Mouse (Mus musculus) CD4-positive, CD25-positive, alpha-beta regulatory T cell, adult 4 months (primary cell): ENCODE measurements around the gene Osgep. TPM values are rescaled to one million over a fixed set of nuclear protein-coding genes. Genes with fewer than 3 reads are reported as not detected.
"Not testable (repeated sequence)": the region's sequence is repeated elsewhere in the genome, so short reads cannot be mapped to it uniquely, and the experiment has no call there.

Experiments used
- ATAC-seq: one replicate; pipeline ENCODE4 v1.8.0; 2017
- polyA plus RNA-seq, 2 experiments: library from polyadenylated mRNA; unstranded; fragments of 100-300 nt; shearing (Covaris generic); gene quantifications; one replicate each; pipeline ENCODE4 v1.2.1; 2017

The Osgep gene
- polyA plus RNA-seq: 100 to 1,000 TPM in 1 of 2 experiments, 10 to 100 TPM in 1; 85.3 to 100 TPM

DNA sequence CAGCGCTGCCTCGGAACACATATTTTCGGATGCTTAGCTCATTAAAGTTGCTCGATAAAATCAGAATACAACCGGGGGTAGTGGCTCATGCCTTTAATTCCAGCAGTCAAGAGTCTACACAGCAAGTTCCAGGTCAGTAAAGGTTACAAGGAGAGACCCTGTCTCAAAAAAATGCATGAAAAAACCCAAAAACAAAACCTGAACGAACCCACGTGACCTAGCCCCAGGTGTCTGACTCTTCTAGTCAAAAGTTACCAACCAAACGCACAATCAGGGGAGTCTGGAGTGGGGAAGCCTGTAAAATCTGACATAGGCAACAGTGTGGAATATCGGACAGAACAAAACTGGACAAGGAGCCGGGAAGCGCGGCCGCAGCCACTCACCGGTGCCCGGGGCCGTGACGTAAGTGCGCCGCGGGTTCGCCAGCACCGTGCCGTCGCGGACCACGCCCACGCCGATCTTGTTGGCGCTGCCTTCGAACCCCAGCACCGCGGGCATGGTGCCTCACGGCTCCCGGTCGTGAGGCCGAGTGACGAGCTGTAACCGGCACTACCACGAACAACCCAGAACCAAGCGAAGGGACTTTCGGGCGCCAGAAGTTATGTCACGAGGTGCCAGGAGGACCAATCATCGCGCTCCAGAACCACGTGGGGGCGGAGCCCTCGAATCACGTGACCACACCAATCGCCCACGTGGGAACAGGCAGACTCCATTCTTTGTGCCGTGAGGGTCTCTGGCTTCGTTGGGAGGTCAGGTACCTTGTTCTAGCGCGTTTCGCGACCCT is at the start of gene Osgep, which contains the start of gene Apex1:
TSS of gene Osgep (minus strand) at position 613 of the 784 bp plus-strand sequence.
TSS of gene Apex1 (plus strand) at position 688 of the 784 bp plus-strand sequence.
- peak; percentile 94 for ATAC-seq

DNA sequence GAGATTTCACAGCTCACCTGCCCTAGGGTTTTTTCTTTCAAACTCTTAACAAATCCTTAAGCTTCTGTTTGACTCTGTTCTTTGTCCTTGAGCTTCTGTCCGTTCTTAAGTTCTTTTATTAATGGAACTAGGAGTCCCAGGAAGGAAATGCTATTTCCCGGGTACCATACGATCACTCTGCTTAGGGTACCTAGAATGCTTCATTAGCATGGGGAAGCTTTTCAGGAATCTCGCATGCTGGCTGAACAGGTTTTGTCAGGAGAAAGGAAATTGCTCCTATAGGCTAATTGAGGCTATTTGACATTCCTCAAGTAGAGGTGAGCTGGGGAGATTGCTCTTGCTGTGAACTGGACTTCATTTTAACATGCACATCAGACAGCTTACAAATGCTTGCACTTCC is 49.0 kb upstream of the Osgep start:
- ATAC-seq: no peak

DNA sequence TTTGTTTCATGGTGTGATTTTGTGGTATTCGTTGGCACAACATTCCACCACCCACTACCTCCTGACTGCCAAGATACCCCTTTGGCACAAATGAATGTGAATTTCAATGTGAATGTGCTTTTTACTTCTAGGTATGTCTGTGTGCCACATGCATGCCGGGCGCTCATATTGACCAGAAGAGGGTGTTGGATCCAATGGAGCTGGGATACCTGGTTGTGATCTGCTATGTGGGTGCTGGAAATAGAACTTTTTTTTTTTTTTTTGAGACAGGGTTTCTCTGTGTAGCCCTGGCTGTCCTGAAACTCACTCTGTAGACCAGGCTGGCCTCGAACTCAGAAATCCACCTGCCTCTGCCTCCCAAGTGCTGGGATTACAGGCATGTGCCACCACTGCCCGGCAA is 48.4 kb upstream of the Osgep start:
- not testable (repeated sequence) for ATAC-seq

DNA sequence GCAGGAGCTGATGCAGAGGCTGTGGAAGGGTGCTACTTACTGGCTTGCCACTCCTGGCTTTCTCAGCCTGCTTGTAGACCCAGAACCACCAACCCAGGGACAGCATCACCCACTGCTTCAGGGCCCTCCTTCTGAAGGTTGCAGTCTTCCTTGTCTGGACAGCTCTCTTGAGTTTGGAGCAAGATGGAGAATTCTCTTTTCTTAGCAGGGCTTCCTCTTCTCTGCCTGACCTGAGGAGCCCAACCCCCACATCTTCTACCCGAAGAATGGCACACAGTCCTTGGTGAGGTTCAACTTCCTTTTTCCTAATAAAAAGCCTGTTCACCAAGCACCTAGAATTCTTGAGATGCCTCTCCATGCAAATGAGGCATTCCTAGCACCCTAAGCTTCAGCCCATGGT is 46.1 kb upstream of the Osgep start:
- no peak for ATAC-seq

DNA sequence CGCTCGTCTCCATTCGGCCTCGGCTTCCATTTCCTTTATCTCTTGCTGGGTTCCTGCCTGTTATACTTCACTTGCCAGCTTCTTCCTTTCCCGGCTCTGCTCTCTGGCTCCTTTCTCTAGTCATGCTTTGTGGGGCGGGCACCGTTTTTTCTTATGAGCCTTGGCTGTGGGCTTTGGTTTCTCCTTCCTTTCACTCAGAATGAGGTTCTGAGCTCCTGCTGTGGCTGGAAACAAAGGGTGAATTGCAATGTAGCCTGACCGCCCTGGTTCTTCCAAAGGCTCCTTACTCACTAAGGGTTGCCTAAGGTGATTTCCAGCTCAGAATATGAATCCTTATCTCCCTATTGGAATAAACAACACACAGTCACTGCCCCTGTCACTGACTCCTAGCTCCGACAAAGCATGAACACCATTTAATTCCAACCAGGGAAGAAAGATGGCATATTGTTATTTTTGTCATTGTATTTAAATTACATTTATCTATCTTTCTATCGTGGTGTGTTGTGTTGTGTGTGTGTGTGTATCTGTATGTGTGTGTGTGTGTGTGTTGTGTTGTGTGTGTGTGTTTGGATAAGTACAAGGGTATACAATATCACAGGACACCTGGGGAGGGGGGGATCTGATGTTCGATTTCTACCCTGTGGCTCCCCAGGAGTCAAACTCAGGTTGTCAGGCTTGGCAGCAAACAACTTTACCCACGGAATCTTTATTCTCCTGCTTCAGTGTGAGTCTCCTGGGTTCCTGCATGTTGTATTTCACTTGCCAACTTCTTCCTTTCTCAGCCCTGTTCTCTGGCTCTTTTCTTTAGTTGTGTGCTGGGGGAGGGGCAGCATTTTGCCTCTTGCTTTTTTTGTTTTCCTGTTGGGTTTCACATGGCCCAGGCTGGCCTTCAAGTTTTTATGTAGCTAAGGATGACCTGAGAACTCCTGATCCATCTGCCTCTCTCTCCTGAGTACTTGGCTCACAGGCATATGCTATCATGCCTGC is 45.2 kb upstream of the Osgep start:
- ATAC-seq: no peak

DNA sequence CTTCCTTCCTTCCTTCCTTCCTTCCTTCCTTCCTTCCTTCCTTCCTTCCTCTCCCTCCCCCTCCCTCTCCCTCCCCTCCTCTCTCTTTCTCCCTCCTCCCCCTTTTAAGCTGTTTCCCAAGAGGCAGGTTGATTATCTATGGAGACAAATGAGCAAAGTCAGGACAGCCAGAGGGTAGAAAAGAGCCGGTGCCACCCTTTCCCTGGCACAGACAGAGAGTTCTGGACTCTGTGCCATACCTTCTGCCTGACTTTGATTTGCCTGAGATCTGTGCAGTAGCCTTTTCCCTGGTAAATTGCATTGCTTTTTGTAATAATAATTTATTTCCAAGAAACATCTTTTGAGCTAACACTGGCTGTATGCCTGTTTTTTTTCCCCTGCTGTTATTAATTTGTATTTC is 44.3 kb upstream of the Osgep start:
- ATAC-seq: no peak

DNA sequence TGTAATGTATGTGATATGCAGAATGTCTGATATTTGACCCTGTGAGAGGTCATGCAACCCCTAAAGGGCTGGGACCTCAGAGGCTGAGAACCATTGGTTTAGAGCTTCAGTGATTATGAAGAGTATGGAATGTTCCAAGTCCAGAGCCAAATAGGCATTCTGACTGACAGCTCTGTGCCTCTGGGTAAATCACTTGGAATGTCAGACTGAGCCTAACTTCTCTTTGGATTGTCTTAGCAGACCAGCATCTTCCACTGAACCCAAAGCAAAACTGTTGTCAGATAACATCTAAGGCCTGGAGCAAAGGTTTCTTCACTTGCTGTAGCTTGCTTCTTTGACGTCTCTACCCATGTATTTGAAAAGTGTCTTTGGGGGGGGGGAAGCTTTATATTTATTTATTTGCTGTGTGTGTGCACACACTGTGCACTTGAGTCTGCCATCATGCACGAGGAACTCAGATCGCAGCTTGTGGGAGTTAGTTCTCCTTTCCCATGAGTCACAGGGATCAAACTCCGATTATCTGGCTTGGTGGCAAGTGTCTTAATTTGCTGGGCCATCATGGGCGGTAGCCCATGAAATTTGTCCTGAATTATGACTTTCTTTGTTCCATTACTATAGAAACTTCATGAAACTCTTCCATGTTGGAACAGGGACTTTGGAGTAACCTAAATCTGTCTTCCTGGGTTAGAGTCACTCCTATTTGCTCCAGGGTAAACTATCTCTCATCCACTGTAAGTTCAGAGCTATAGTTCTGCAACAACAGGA is 43.7 kb upstream of the Osgep start:
- ATAC-seq: no peak

DNA sequence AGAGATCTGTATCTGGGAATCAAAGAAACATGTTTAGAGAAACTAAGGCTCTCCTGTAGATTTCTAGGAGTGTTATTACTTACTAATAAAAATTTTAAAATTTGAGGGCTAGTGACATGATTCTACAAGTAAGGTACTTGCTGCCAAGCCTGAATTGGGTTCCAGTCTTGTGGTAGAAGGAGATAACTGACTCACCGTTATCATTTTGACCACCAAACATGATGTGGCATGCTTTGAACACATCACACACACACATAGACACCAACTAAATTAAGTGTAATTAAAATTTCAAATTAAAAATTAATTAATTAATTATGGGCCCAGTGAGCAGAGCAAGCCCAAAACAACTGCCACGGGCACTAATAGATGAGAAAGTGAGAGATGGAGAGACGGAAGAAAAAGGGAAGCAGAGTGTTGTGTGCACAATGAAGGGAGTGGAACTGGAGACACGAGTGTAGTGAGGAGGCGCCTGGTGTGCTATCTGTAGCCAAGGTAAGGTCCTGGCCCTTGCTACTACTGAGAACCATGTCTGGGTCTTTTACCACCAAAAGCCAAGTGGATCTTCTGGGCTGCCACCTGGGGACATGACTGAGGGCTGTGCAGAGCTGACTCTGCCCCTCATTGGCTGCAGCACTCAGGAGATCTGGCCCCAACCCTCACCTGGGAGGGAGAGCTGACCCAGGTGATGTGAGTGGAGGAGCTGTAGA is 33.7 kb upstream of the Osgep start:
- ATAC-seq: not testable (repeated sequence)

DNA sequence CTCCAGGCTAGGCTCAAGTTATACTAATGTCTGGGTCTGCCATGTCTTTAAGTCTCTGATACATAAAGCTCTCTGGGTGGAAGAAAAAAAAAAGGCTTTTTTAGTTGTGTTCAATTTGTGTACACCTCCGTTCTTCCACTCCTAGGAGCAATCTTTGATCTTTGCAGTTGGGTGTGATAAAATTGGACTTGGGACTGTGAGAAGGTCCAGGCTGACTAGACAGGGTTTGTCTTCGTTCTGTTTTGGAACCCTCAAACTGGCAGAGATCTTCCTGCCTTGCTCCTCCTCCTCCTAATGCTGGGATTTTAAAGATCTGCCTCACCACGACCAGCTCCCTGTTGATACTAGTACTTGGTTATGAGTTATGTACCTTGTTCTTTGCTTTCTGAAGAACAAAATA is 32.5 kb upstream of the Osgep start:
- not testable (repeated sequence) for ATAC-seq

DNA sequence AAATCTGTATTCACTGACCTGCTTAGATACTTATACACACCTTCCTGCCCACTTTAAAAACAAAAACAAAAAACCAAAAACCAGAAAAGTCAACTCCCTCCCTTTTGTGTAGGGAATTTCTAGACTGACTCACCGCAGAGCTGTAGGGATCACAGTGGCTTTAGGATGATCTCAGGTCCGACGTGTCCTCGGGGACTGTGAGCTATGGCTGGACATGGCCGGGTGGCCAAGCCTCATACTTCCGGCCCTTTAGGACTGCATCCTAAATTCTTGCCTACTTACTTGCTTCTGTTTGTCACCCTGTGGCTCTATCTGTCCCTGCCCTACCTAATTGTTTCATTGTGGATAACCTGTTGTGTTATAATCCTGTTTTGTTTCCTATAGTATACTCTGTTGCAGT is 32.0 kb upstream of the Osgep start:
- ATAC-seq: not testable (repeated sequence)

DNA sequence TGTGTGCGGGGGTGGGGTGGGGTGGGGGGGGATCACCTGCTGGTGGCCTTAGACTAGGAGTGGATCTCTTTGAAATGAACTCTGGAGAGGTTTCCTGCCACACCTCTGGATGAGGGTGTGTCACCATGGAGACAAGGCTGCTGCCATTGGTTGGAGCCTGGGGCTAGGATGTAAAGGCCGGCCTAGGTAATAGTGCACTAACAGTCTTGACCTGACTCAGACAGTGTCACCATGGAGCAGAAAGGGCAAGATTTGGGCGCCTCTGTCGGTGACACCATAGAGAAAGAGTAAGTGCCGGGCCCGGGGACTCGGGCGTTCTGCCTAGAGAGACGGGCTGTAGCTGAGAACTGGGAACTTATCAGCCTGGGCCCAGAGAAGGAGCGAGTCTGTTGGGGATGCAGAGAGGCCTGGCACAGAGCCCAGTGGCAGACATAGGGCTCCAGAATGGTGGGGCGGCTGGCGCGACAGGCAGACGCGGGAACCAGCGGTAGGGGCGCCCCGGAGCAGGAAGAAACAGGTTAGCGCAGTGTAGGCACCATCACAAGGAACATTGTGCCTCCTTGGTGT is 31.3 kb upstream of the Osgep start, which contains the start of gene Pnp2:
TSS of gene Pnp2 (plus strand) at position 51 of the 567 bp plus-strand sequence.
- ATAC-seq: peak; percentile 93

DNA sequence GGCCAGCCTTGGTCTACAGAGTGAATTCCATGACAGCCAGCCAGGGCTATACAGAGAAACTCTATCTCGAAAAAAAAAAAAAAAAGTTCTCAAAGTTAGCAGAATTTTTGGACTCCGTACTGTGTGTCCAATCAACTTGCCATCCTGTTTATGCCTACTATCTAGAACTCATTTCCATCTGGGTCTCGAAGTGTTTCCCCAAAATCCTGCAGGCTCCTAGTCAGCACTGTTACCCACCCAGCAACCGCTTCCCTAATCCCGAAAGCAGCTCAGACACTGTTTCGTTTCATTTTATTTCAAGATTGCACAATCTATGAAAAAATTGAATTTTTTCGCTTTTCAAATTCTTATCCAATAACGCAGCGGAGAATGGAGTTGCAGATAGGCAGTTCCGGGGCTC is 30.8 kb upstream of the Osgep start:
- ATAC-seq: no peak

DNA sequence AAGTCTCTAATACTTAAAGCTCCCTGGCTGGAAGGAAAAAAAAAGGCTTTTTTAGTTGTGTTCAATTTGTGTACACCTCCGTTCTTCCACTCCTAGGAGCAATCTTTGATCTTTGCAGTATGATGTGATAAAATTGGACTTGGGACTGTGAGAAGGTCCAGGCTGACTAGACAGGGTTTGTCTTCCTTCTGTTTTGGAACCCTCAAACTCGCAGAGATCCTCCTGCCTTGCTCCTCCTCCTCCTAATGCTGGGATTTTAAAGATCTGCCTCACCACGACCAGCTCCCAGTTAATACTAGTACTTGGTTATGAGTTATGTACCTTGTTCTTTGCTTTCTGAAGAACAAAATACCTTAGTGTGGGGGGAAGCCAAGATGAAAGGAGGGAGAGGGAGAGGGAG is 20.8 kb upstream of the Osgep start:
- not testable (repeated sequence) for ATAC-seq

DNA sequence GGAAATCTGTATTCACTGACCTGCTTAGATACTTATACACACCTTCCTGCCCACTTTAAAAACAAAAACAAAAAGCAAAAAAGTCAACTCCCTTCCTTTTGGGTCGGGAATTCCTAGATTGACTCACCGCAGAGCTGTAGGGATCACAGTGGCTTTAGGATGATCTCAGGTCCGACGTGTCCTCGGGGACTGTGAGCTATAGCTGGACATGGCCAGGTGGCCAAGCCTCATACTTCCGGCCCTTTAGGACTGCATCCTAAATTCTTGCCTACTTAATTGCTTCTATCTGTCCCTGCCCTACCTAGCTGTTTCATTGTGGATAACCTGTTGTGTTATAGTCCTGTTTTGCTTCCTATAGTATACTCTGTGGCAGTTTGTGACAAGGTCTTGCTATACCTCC is 20.4 kb upstream of the Osgep start:
- ATAC-seq: not testable (repeated sequence)

DNA sequence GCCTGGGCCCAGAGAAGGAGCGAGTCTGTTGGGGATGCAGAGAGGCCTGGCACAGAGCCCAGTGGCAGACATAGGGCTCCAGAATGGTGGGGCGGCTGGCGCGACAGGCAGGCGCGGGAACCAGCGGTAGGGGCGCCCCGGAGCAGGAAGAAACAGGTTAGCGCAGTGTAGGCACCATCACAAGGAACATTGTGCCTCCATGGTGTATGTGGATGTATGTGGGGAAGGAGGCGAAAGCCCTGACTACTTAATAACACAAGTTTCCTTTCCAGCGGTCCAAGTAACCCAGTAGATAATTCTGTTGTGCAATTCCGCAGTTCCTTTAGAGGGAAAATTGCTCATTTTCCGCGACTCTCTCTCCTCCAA is 20.0 kb upstream of the Osgep start:
- peak; percentile 83 for ATAC-seq

DNA sequence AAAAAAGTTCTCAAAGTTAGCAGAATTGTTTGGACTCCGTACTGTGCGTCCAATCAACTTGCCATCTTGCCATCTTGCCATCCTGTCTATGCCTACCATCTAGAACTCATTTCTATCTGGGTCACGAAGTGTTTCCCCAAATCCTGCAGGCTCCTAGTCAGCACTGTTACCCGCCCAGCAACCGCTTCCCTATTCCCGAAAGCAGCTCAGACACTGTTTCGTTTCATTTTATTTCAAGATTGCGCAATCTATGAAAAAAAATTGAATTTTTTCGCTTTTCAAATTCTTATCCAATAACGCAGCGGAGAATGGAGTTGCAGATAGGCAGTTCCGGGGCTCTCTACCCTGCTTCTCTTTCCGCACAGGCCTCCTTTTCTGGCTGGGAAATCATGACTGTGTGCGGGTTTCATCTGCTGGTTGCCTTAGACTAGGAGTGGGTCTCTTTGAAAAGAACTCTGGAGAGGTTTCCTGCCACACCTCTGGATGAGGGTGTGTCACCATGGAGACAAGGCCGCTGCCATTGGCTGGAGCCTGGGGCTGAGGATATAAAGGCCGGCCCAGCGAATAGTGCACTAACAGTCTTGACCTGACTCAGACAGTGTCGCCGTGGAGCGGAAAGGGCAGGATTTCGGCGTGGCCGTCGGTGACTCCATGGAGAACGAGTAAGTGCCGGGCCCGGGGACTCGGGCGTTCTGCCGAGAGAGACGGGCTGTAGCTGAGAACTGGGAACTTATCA is 19.4 kb upstream of the Osgep start, which contains the start of gene Gm49342:
TSS of gene Gm49342 (plus strand) at position 586 of the 736 bp plus-strand sequence.
- ATAC-seq: peak; percentile 92

DNA sequence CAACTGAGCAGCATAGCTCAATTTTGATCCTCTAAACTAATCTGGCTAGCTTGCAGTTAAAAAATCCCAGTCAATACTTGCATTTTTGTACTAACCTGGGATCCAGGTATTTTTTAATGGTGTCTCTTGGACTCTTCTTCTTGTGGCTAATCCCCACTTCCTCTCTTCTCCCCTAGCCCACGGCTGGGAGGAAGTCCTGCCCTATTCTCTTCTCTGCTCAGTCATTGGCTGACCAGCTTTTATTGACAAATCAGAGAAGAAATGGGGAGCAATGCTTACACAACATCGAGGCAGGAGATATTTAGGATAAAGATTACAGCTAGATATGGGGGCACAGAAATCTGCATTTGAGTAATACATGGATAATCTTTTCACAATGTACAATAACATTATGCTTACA is 14.2 kb upstream of the Osgep start:
- ATAC-seq: peak; percentile 89

DNA sequence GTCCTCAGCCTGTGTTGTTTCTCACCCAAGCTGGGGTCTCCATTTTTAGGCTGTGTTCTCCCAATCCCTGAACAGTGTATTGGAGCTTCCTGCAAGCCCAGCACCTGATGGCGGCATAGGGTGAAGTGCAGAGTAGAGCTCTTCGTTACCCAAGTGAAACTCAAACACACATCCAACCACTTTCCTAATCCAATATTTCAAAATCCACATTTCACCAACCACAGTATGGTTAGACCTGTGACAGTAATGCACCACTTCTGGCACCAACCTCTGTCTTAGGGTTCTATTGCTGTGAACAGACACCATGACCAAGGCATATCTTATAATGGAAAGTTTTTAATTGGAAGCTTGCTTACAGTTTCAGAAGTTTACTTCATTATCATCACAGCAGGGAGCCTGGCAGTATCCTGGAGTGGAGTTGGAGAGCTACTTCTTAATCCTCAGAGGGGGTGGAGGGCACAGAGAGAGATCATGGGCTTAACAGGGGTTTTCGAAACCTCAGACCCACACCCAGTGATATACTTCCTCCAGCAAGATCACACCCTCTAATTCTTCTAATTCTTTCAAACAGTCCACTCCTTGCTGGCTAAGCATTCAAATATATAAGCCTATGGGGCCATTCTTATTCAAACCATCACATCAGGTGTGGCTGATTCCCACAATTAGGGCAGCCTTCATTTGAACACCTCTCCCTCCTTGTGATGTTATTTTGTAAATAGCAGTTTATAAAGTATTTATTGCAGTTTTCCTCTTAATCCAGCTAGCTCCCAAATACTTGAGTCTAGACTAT is 13.6 kb upstream of the Osgep start:
- ATAC-seq: no peak

DNA sequence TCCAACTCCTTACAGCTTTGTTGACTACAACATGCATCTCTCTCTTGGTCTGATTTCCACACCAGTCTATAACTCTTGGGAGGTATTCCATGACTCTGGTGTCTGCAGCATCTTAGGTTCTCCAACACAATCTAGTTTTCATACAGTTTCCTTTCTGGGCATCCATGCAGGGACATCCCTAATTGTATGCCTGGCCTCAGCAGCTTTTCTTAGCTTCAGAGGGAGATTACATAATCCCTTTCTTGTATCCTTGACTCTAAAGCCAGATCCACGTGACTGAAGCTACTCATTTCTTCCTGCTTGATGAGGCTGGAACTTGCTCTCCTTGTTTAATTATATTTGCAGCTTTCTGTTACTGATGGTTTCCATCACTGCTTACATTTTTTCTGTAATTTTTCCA is 12.0 kb upstream of the Osgep start:
- ATAC-seq: no peak

DNA sequence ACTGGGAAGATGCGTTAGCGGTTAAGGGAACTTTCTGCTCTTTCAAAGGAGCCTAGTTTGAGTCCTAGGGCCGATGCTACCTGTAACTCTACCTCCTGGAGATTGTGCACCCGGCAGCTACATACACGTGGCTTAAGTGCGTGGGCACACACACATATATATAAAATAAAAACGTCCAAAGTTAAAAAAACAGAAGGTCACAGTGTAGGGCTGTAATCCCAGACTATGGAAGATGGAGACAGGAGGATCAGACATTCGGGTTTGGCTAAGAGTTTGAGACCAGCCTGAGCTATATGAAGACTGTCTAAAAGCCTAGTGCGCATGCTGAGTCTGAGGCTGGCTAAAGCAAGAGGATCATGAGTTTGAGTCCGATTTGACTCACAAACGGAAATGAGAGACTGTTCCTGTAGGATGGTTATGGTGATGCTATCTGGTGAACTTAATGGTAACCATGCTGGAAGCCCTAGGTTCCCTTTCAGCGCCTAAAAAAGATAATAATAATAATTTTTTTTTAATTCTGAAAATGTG is 6.9 kb upstream of the Osgep start:
- ATAC-seq: peak; percentile 5
